Mouse (Mus musculus) embryonic facial prominence, embryonic 10.5 days (tissue): ENCODE results near the gene Clic1. TPM values are rescaled to one million over a fixed set of nuclear protein-coding genes. Genes with fewer than 3 reads are reported as not detected.

Experiments used
- DNase-seq: peaks from one replicate; pipeline ENCODE4 v3.0.0-alpha.2; 2017; ENCODE audit warnings: low spot score
- H3K27ac ChIP-seq: fragments of 300-500 bp; sonication (generic); replicated peaks from 2 replicates; pipeline ENCODE4 v1.5.1; 2016; ENCODE audit warnings: mild to moderate bottlenecking
- H3K27me3 ChIP-seq: fragments of 300-500 bp; sonication (generic); replicated peaks from 2 replicates; pipeline ENCODE4 v1.6.1; 2016; ENCODE audit warnings: low read depth, mild to moderate bottlenecking; ENCODE audit not compliant: poor library complexity, severe bottlenecking
- H3K36me3 ChIP-seq: fragments of 300-500 bp; sonication (generic); replicated peaks from 2 replicates; pipeline ENCODE4 v1.6.1; 2016; ENCODE audit warnings: mild to moderate bottlenecking, moderate library complexity
- H3K4me1 ChIP-seq: fragments of 300-500 bp; sonication (generic); 2 replicates; pipeline ENCODE4 v1.6.1; 2016
- H3K4me3 ChIP-seq: fragments of 300-500 bp; sonication (generic); 2 replicates; pipeline ENCODE4 v1.5.1; 2016; ENCODE audit warnings: mild to moderate bottlenecking, moderate library complexity
- H3K9me3 ChIP-seq: fragments of 300-500 bp; sonication (generic); 2 replicates; pipeline ENCODE4 v1.6.1; 2016; ENCODE audit warnings: mild to moderate bottlenecking
- WGBS: fragments of 180-500 bp; shearing (Covaris S2); methylation state at CpG from one replicate; pipeline ENCODE4 v1.1.7; 2016; 5-methylcytosine and 5-hydroxymethylcytosine counted together
- polyA plus RNA-seq: library from polyadenylated mRNA; unstranded; fragments of >200 nt; fragmentation: Nextera tagmentation; extraction: Ambion mirVana; gene quantifications from 2 replicates; pipeline ENCODE4 v1.2.1, GENCODE M21; 2016

Gene Clic1
- polyA plus RNA-seq, 1 experiment from 2014 or later, result 190 TPM

DNA sequence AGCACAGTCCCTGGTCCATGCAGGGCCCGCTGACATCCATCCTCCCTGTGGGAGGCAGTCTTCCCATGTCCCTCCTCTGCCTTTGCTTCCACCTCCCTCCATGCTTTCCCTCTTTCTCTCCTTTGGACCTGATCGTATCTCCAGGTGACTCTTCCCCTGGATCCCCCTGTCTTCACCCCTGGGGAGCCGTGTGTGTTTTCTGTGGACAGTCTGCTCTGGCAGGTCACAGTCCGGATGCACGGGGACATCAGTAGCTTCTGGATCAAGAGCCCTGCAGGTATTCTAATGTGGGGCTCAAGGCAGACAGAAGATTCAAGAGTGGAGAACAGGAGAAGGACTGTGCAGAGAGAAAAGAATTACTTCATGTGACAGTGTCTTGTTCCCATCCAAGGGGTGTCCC, 26.5 kb upstream of the Clic1 start:
- no peak overlapping the region for H3K4me3 ChIP-seq
- DNase-seq, result no peak
- H3K27ac ChIP-seq, result peak overlapping the region; percentile 26
- H3K4me1 ChIP-seq, result peaks cover 63% of the 10 kb centered on the region
- no peaks in the 10 kb centered on the region for H3K27me3 ChIP-seq
- 84% methylated on average over 5 of the region's 5 CpGs for WGBS
- H3K36me3 ChIP-seq, result peaks cover 4% of the 10 kb centered on the region
- no peaks in the 10 kb centered on the region for H3K9me3 ChIP-seq

DNA sequence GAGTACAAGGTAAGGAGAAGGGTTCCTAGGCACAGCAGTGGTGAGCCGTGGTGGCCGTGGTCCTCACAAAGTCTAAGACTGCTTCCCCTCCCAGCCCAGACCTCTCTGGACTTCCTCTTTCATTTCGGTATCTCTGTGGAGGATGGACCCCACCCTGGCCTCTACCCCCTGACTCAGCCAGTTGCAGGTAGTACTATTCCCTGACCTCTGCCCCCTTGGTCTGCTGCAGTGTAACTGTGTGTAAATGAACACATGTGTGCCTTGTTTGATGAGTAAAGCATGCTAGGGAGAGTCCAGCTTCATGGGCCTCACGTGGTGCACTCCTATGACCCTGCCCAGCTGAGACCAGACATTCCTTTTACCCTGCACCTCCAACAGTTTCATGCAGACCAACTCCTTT, 26.0 kb upstream of the Clic1 start:
- Histone ChIP-seq H3K27ac (no peak overlapping the region), H3K27me3 (0 out of 2 replicates have a peak, but pooled peaks cover under 1% of the 10 kb centered on the region), H3K9me3 (no peaks in the 10 kb centered on the region), H3K36me3 (peaks cover 2% of the 10 kb centered on the region), H3K4me3 (no peak overlapping the region), H3K4me1 (peaks cover 68% of the 10 kb centered on the region)
- DNase-seq, result no peak
- 67% methylated on average over 4 of the region's 4 CpGs for WGBS

DNA sequence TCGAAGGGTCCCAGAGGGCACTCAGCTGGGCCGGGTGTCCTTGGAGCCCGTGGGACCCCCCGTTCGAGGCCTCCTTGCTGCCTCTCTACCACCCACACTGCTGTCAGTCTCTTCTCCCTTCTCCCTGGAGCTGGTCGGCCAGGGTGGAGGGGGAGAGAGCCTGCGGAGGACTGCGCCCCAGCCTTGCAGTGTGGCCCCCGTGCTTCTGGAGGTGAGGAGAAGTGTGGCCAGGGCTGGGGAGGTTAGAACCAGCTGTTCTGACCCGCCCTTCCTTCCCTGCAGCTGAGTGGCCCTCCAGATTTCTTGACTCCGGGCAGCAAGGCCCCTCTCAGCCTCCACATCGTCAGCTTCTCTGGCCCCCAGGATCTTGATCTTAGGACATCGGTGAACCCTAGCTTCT, 25.5 kb upstream of the Clic1 start:
- no peak for DNase-seq
- 79% methylated on average over 13 of the region's 13 CpGs for WGBS
- H3K36me3 ChIP-seq, result no peaks in the 10 kb centered on the region; the same call in 1 of the 2 replicates
- 0 out of 2 replicates have a peak, but pooled peaks cover 3% of the 10 kb centered on the region for H3K27me3 ChIP-seq
- H3K4me1 ChIP-seq, result peaks cover 73% of the 10 kb centered on the region
- peak overlapping the region; percentile 59; the same call in 1 of the 2 replicates for H3K27ac ChIP-seq
- peak overlapping the region; percentile 17; the same call in 1 of the 2 replicates for H3K4me3 ChIP-seq
- H3K9me3 ChIP-seq, result no peaks in the 10 kb centered on the region

DNA sequence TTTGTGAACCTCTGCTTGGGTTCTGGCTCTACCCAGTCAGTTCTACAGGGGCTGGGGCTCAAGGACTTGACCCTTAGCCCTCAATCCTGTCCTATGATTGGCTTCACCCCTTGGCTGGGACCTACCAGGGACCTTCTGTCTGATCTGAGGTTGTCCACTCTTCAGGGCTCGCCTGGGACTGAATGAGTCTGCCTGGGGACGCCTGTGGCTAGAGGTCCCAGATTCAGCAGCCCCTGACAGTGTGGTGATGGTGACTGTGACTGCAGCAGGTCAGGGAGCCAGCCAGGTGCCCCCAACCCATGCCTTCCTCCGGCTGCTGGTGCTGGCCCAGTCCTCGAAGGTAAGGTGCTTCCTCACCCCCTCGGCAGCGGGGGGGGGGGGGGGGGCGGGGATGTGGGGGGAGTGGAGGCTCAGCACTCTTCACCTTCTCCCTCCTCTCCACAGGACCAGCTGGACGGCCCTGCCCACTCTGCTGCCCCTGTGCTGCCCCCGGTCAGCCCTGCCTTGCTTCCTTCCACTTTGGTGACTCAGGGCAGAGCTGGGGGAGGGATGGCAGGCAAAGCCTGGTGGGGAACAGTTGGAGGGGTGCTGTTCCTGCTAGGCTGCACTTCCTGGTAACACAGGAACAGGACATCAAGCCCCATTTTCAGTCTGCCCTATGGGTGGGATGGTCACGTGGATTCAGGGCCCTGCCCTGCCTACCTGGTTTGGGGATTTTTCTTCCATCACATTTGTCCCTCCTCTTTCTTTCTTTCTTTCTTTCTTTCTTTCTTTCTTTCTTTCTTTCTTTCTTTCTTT, 24.9 kb upstream of the Clic1 start:
- peak overlapping the region; percentile 9; the same call in 1 of the 2 replicates for H3K4me3 ChIP-seq
- 0 out of 2 replicates have a peak, but pooled peaks cover 3% of the 10 kb centered on the region for H3K27me3 ChIP-seq
- H3K9me3 ChIP-seq, result no peaks in the 10 kb centered on the region
- no peak for DNase-seq
- H3K27ac ChIP-seq, result peak overlapping the region; percentile 59
- H3K4me1 ChIP-seq, result peaks cover 79% of the 10 kb centered on the region
- WGBS, result 64% methylated on average over 8 of the region's 10 CpGs
- H3K36me3 ChIP-seq, result no peaks in the 10 kb centered on the region

DNA sequence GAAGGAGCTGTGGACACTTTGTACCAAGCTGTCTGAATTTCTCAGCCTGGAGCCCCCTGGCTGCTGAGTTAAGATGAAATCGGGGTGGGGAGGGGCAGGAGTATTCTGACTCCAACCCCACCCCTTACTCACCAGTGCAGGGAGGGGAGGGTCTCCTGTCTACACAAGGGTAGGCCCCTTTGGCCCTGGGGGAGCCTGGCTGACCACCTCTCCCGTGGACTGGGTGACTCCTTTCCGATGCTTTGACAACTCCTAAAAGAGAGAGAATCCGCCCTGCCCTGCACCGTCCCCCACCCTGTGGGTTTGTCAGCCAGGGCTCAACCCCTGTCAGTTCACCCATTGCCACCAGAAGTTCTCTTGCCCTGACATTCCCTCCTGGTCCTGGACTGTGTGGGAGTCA, 23.6 kb upstream of the Clic1 start:
- H3K9me3 ChIP-seq, result no peaks in the 10 kb centered on the region
- H3K4me1 ChIP-seq, result peaks cover 84% of the 10 kb centered on the region
- no peaks in the 10 kb centered on the region for H3K36me3 ChIP-seq
- no peak for DNase-seq
- no peak overlapping the region for H3K4me3 ChIP-seq
- peak overlapping the region; percentile 48 for H3K27ac ChIP-seq
- 0 out of 2 replicates have a peak, but pooled peaks cover 3% of the 10 kb centered on the region for H3K27me3 ChIP-seq
- WGBS, result 85% methylated on average over 5 of the region's 5 CpGs

DNA sequence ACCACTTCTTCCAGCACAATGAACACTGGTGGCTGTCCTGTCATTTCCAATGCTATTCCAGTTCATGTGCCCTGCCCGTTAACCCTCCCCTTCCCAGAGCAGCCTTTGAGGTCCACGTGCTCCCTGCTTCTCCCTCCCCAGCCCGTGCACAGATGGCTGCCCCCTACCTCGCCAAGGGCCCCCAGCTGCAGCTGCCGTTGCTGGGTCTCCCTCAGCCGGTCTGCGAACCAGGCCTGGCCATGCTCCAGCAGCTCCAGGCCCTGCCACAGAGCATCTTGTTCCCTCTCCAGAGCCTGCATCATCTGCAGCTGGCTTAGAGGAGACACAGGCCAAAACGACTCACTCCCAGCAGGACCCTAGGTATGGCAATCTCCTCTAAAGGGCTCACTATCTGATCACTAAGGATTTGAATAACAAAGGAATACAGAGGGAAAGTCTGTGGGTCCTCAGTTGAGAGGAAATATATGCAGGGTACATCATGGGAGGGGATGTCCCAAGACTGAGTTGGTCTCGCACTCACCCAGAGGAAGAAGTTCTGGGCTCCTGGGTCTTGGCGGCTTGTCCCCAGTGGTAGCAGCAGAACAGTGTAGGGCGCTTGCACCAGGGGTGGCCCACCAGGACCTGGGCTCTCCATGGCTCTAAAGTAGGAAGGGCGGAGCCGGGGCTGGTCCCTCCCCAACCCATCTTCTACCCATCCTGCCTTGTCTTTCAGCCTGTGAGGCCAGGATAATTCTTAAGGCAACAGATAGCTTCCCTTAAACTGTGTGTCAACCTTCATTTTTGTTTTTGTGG, 22.3 kb upstream of the Clic1 start, which contains the start of gene Sapcd1:
Gene Sapcd1 (minus strand): TSS at position 740 of the 792 bp plus-strand sequence.
- Histone ChIP-seq H3K4me3 (peak within 1 kb of the TSS; percentile 35), H3K36me3 (no peaks in the 10 kb centered on the region), H3K27me3 (0 out of 2 replicates have a peak, but pooled peaks cover 3% of the 10 kb centered on the region), H3K27ac (peak within 1 kb of the TSS; percentile 81), H3K4me1 (peaks cover 74% of the 10 kb centered on the region), H3K9me3 (no peaks in the 10 kb centered on the region)
- 45% methylated on average over 13 of the region's 13 CpGs for WGBS
- peak; percentile 53 for DNase-seq

DNA sequence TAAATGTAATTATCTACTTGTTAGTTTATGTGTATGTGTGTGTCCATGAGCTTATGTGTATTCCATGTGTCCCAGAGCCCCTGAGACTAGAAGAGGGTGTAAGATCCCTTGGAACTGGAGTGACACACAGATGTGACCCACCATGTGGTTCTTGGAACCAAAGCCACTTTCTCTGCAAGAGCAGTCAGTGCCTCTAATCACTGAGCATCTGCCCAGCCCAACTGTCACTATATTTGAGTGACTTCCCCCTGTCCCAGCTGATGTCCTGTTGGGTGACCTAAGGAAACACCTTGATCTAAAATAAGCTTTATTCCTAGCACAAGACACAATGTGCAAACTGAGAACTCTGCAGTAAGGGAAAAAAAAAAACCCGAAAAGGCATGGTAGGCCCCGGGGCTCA, 21.5 kb upstream of the Clic1 start:
- Histone ChIP-seq H3K27me3 (0 out of 2 replicates have a peak, but pooled peaks cover 3% of the 10 kb centered on the region), H3K9me3 (no peaks in the 10 kb centered on the region), H3K27ac (no peak overlapping the region), H3K4me3 (no peak overlapping the region), H3K4me1 (peaks cover 72% of the 10 kb centered on the region), H3K36me3 (no peaks in the 10 kb centered on the region)
- WGBS, result 86% methylated on average over 2 of the region's 2 CpGs
- no peak for DNase-seq

DNA sequence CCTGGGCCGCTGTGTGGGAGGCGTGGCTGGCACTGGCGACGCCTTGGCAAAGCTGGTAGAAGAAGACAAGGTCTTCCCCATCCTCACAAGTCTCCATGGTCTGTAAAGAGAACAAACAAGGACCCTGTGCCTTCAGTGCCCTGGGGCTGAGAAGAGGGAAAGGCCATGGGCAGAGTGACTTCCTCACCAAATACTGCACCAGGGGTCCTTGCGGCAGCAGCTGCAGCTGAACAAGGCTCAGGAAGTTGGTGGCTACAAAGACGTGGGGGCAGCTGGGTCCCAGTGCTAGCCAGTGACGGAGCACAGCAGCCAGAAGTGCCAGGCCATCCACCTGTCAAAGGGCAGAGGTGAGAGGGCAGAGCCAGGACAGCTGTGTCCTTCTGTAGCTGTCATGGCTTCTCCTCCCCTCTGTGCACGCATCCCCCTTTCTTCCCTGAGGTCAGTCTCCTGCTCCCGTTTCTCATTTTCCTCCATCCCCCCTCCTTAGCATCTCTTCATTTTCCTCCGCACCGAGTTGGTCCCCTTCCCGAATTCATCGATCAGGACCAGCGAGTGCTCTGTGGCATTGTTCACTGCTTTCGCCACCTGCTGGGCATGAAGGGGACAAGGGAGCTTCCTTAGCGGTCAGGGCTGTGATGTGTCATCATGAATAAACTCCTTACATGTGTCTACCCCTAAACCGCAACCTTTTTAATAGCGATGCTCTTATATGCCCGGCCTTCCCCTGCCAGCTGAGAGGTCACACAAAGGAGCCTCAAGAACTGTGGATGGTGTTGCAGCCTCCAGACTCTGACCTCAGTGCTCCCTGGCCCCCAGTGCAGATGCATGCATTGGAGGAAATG, 19.9 kb upstream of the Clic1 start:
- no peaks in the 10 kb centered on the region for H3K36me3 ChIP-seq
- peak overlapping the region; percentile 55 for H3K27ac ChIP-seq
- DNase-seq, result peak; percentile 42
- no peak overlapping the region for H3K4me3 ChIP-seq
- WGBS, result 30% methylated on average over 19 of the region's 19 CpGs
- H3K27me3 ChIP-seq, result 0 out of 2 replicates have a peak, but pooled peaks cover 3% of the 10 kb centered on the region
- peaks cover 56% of the 10 kb centered on the region for H3K4me1 ChIP-seq
- no peaks in the 10 kb centered on the region for H3K9me3 ChIP-seq

DNA sequence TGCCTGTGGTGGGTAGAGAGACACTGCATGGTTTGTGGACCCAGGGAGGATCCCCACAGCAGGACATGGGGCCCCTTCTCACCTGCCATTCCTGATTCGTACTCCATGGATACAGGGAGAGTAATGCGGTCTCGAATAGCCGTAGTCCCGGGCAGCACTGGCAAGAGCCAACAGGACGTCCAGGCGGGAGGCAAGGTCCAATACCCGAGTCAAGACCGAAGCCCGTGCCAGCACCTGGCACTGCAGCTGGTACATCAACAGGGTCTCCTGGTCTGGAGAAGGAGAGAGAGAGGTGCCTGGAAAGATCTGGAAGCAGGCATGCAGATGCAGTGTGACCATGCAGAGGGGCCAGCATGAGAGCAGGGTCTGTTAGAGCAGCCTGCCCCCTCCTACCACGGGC, 18.5 kb upstream of the Clic1 start:
- WGBS, result 92% methylated on average over 11 of the region's 11 CpGs
- DNase-seq, result no peak
- no peaks in the 10 kb centered on the region for H3K36me3 ChIP-seq
- H3K27ac ChIP-seq, result no peak overlapping the region
- H3K9me3 ChIP-seq, result no peaks in the 10 kb centered on the region
- H3K27me3 ChIP-seq, result 0 out of 2 replicates have a peak, but pooled peaks cover 3% of the 10 kb centered on the region
- peaks cover 45% of the 10 kb centered on the region for H3K4me1 ChIP-seq
- no peak overlapping the region for H3K4me3 ChIP-seq

DNA sequence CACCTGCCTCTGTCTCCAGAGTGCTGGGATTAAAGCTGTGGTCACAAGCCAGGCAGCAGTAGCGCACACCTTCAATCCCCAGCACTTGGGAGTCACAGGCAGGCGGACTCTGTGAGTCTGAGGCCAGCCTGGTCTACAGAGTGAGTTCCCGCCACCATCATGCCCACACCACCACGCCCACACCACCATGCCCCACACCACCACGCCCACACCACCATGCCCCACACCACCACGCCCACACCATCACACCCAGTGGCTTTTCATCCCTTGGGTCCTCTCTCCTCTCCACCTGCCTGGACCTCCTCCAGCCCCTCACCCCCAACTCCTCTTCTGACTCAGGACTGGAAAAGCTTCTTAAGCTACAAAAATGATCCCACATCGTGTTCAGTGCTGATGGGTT, 17.9 kb upstream of the Clic1 start:
- WGBS, result 91% methylated on average over 7 of the region's 7 CpGs
- no peak for DNase-seq
- no peaks in the 10 kb centered on the region for H3K9me3 ChIP-seq
- H3K27me3 ChIP-seq, result 0 out of 2 replicates have a peak, but pooled peaks cover 3% of the 10 kb centered on the region
- H3K27ac ChIP-seq, result no peak overlapping the region
- H3K4me3 ChIP-seq, result no peak overlapping the region
- no peaks in the 10 kb centered on the region for H3K36me3 ChIP-seq
- peaks cover 39% of the 10 kb centered on the region for H3K4me1 ChIP-seq

DNA sequence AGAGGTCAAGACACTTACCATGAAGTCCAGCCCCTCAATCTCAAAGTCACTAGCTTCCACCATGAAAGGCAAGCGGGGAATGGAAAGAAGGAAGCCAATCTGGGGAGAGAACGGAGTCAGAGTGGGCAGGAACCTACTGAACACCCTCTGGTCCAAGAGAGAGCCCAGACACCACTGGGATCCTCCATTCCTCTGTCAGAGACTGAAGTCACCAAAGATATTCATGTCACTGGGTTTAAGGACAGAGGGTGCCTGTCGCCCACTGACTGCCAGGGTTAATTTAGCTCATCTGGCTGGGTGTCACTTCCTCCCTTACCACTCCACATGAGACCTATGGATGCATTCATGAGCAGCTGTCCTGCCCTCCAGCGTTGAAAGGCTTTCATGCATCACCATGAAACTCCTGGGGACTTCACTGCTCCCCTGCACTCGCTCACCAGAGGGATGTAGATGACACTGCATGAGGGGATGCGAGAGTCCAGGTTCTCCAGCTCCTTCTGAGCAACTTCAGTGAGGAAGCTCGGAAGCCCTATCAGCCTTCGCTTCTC, 17.4 kb upstream of the Clic1 start:
- H3K4me1 ChIP-seq, result peaks cover 34% of the 10 kb centered on the region
- no peak overlapping the region for H3K4me3 ChIP-seq
- no peak overlapping the region for H3K27ac ChIP-seq
- no peak for DNase-seq
- H3K36me3 ChIP-seq, result no peaks in the 10 kb centered on the region
- 0 out of 2 replicates have a peak, but pooled peaks cover 3% of the 10 kb centered on the region for H3K27me3 ChIP-seq
- H3K9me3 ChIP-seq, result no peaks in the 10 kb centered on the region
- WGBS, result 70% methylated on average over 8 of the region's 8 CpGs
